Mouse (Mus musculus): Measurements from ENCODE around the gene Rpn2. TPM values are rescaled to one million over a fixed set of nuclear protein-coding genes. Genes with fewer than 3 reads are reported as not detected.
A peak's percentile ranks its signal among the peaks of the same experiment; 100 is the strongest.

Gene Rpn2
- total RNA-seq, 4 experiments from 2014 or later = 141 to 150 (median 144) TPM

DNA sequence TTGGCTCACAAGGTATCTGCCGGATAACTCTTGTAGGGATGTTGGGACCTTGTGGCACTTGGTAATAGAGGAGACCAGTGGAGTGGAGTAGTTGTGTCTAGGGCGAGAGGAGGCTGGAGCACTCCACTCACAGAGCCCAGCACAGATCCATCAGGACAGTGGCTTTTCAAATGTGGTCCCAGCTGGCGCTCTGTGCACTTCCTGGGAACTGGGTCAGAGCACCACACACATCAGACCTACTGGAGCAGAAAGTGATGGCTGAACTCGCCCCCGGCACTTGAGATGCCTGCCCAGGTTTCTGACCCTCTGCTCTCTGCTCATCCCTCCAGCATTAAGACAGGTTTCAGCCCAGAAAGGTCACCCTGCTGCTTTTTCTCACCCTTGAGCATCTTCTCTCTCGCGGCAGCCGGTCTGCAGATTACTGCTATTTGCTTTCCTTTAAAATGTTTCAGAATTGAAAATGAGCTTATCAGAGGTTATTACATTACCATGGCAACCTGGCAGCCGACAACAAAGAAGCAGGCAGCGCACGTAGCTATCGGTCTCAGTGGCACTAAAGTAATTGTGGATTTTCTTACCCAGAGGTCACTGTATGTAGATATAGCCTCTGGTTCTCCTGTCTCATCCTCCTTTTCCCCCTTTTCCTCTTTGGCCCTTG is 70.4 kb downstream of the Rpn2 start:
- DNase-seq (ENCODE audit: low spot score in 2 of 2) = no peak

DNA sequence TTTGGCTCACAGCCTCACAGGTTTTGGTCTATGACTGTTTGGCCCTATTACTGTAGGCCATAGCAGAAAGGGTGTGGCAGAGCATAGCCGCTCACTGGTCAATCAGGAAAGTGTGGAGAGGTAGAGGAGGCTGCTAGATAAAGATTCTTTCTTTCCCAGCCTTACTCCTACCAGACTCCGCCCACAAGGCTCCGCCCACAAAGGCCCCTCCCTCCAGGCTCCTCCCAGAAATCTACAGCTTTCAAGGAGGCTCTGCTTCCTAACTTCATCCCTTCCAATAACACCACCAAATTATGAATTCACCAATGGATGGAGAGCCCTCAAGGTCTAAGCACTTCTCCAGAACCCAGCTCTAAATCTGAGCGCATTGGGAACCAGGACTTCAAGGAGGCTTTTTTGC is 74.4 kb downstream of the Rpn2 start:
- DNase-seq (ENCODE audit: low spot score in 2 of 2) = no peak

DNA sequence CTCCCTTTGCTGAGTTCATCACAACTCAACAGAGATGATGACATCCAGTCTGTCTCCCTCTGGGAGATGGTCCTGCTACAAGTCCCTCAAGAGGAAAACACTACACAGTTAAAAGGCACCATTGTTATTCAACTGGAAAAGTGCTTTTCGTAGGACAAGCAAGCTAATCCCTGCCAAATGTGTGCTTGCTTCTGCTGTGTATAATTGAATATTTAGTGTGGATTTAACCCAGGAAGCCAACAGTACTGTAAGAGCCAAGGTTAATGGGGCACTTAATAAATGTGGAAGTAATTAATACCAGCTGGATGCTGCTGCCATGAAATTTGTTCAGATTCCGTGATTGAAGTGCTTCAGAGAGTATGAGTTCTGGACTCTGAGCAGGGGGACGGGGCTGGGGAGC is 75.3 kb downstream of the Rpn2 start:
- no peak for DNase-seq (ENCODE audit: low spot score in 2 of 2)

DNA sequence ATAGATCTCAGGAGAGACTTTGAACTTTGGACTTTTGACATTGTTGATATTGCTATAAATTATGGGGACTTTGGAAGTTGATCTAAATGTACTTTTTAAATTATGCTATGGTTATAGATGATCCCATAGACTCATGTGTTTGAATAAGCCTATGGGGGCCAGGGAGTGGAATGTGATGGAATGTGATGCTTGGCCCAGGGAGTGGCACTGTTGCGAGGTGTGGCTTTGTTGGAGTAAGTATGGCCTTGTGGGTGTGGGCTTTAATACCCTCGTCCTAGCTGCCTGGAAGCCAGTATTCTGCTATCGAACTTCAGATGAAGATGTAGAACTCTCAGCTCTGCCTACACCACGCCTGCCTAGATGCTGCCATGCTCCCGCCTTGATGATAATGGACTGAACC is 81.2 kb downstream of the Rpn2 start:
- DNase-seq (ENCODE audit: low spot score in 2 of 2) = no peak

DNA sequence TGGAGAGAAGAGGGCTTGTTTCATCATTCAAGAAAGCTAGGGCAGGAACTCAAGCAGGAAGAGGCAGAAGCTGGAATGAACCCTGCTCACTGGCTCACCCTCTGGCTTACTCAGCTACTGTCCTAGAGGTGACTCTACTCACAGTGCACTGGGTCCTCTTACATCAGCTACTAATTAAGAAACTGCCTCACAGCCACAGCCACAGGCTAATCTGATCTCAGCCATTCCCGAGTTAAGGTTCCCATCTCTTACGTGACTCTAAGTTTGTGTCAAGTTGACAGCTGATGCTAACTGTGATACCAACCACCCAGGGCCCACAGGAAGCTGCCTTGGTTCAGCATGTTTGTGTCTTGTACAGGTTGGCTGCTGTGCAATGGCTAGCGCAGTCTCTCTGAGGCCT is 84.2 kb downstream of the Rpn2 start:
- DNase-seq (ENCODE audit: low spot score in 2 of 2) = no peak

DNA sequence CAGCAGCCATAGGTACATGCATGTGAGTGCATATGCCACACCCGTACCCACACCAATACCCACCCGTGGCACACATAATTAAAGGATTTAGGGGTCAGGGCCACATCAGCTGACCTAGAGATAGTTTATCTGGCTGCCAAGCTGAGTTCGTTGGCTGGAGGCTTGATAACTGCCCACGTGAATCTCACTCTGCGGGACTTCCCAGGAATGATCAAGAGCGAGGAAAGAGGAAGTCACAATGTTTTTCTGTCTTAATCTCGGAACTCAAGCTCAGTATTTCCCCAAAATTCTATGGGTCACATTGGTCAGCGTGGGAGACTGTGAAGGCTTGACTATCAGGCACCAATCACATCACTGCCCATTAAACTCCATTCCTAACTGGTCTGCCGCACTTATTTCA is 87.9 kb downstream of the Rpn2 start:
- DNase-seq (ENCODE audit: low spot score in 2 of 2) = no peak

DNA sequence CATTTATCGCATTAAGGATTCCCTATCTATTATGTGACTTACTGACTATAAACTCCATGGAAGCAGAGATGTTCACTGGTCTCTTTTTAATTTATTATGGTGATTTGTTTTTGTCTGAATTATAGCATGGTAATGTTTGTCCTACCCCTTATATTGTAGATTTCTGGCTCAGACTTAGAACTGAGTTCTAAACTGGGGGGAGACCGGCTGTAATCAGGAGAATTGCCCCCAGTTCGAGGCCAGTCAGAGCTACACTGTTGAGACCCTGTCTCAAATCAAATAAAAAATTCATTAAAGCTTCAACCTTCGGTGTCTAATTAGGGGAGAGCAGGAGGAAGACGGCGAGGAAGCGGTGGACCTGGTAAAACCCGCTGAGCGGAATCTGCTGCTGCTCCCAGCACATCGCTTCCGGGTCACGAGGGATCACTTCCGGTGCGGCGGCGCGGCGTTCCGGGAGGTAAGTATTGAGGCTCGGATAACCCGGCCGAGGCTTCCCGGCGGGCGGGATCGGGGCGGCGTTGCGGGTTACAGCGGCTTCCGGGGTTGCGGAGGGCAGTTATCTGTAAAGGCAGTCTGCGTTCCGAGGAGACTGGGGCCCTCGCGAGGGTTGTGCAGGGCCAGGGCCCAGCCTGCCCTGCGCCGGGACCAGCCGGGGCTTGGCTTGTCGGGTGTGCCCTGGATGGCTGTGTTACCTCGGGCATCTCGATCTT is 88.5 kb downstream of the Rpn2 start, which contains the start of gene Manbal:
Manbal (plus strand) TSS at position 411 of the 710 bp plus-strand sequence.
- peak; percentile 87 to 99 for DNase-seq (ENCODE audit: low spot score in 2 of 2)

DNA sequence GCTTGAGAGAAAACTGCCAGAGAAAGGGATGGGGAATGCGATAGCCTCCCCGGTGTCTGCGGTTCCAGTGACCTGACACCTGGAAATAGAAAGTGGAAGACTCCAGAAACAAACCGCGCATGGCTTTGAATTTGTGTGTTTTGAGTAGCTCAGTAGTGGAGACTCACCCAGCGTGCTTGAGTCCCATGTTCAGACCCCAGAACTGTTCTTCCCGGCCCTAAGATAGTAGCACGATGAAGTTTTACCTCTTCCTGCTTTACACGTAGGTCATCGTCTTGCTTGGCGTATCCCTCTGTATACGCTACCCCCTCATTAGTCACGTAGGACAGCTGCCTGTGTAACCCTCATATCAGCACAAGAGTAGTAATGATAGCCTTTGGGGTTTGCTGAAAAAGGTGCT is 89.2 kb downstream of the Rpn2 start:
- DNase-seq (ENCODE audit: low spot score in 2 of 2) = no peak

DNA sequence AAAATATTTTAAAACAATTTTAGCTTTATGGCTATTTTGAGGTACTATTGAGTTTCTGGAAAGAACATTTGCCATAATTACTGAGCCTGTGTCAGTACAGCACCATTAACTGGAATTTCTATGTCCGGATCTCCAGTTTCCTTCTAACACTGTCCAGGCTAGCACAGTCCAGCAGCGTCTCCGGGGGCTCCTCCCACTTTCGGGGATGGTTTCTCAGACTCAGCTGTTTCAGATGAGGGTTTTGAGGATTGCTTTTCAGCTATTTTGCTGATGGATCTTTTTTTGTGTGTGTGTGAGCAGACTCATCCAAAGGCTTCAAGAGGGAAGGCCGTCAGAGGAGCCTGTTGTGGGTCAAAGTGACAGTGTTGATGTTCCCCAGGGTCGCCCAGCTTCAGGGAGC is 92.9 kb downstream of the Rpn2 start:
- DNase-seq (ENCODE audit: low spot score in 2 of 2) = no peak

DNA sequence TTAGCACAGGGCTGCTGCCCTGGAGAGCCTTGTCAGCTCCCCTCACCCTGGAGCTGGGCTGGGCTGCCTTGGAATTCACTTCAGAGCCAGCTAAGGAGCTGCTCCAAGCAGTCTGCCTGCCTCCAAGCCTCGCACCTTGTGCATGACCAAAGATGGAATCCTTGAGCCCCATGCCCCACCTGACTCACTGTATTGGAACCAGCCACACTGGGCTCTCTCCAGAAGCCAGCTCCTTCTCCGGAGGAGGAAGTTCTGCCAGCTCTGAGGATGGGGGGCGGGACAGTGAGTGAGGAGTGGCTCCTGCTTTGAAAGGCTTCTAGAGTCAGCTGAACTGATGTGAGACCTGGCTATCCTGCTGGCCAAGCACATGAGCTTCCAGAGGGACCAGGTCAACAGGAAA is 94.9 kb downstream of the Rpn2 start:
- no peak for DNase-seq (ENCODE audit: low spot score in 2 of 2)

DNA sequence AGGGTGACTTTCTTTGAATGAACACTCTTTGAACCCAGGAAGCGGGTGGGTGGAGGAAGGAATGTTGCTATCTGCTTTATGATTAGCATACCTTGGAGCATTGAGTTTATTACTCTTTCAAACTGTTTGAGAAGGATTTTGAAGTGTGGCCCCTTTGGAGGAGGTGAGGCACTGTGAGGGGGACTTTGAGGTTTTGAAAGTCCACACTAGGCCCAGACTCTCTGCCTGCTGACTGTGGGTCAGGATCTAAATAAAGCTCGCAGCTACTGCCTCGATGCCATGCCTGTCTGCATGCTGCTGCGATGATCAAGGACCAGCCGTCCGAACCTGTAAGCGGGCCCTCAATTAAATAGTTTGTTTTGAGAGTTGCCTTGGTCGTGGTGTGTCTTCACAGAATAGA is 96.2 kb downstream of the Rpn2 start:
- no peak for DNase-seq (ENCODE audit: low spot score in 2 of 2)

Other genes starting within 250 kb of the Rpn2 start
- gene Soga1, start 199.8 kb upstream of the Rpn2 start, total RNA-seq (2022) = 10 to 100 TPM; 19.4 to 25.6 (median 22.0) TPM
- gene Tldc2, start 192.0 kb upstream of the Rpn2 start, total RNA-seq (2022) = not detected
- gene Samhd1, start 143.8 kb upstream of the Rpn2 start, total RNA-seq (2022) = 10 to 100 TPM; 12.8 to 17.0 (median 14.9) TPM
- gene Rbl1, start 74.5 kb upstream of the Rpn2 start, total RNA-seq (2022) = 1 to 10 TPM; 1.5 to 2.2 (median 1.9) TPM
- gene Mroh8, start 532 bp downstream of the Rpn2 start, total RNA-seq (2022) = 1 to 10 TPM; 1.1 to 1.6 (median 1.4) TPM
- under 1 TPM in 1 of 4 experiments, not detected in 3; 0.83 TPM for gene Ghrh, start 68.5 kb downstream of the Rpn2 start, total RNA-seq (2022)
- gene Manbal, start 88.6 kb downstream of the Rpn2 start, total RNA-seq (2022) = 10 to 100 TPM; 60.3 to 66.1 (median 63.8) TPM
- gene Src, start 139.4 kb downstream of the Rpn2 start, total RNA-seq (2022) = 100 to 1,000 TPM; 107 to 122 (median 115) TPM

Data from left cerebral cortex, adult 8-10 months (tissue).